Mouse (Mus musculus) lung, postnatal 10 days (tissue): ENCODE results near the gene Cyp11a1.
A peak's percentile ranks its signal among the peaks of the same experiment; 100 is the strongest.

ENCODE experiments used
- DNase-seq: peaks from one replicate; pipeline ENCODE4 v3.0.0; 2021

Gene Cyp11a1

DNA sequence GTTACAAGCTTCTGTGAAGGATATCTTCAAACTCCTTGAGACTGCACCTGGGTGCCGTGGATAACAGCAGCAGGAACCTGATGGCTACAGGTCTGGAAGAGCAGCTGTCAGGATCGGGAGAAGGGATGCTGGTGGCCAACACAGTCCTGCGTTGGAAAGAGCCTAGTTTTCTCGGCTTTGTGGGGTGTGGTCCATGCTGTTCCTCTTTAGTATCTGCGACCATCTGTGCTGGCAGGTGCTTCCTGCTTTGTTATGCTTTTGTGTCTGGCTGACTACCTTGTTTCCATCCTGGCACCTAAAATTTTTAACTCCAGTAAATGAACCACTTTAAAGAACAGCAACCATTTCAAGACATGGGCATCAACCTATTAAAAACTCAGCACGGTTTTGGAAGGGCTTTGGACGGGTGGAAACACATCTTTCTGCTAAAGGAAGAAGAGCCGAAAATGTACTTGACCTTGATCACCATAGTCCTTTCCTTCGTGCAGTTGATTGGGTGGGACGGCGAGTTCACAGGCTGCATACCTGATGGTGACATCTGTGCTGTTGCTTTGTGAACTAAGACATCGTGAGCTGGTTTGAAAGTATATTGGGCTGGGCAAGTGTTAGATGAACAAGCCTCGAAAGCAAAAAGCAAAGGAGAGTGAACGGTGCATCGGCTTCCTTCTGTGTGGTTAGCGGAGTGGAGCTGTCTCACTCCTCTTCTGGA, at the start of gene Cyp11a1:
Gene Cyp11a1, plus strand, starts transcription at position 659 of the 709 bp plus-strand sequence.
- DNase-seq, result no peak

DNA sequence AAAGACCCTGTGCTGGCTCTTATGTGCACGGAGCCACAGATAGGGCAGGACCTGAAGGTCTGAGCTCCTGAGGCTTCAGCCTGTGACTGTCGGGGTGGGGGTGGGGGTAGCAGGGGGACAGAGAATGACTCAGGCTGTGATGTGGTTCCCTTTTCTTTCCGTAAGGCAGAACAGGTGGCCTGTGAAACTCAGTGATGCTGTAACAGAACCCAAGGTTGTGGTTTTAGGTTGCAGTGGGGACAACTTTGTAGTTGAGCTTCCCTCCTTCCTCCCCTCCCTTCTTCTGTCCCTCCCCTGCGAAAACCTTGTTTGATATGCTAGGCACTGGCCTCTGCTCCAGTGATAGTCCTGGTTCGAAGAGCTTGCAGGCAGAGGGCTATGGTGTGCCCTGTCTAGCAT, 49.4 kb upstream of the Cyp11a1 start:
- DNase-seq, result no peak

DNA sequence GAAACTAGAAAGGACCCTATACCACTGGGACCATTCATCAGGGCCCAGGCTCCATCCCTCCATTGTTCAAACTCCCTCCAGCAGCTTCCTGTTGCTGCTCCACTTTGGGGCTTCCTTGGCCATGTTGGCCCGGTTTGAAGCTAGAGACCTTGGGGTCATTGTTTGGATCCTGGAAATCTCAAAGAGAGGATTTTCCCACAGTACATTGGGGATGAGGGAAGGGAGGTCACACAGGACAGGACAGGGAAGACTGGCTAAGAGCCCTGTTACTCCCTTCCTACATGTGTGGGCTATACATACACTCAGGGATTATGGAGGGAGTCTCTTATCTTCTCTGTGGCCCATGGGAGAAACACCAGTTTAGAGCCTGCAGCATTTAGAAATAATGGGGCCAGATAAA, 47.6 kb upstream of the Cyp11a1 start:
- no peak for DNase-seq

DNA sequence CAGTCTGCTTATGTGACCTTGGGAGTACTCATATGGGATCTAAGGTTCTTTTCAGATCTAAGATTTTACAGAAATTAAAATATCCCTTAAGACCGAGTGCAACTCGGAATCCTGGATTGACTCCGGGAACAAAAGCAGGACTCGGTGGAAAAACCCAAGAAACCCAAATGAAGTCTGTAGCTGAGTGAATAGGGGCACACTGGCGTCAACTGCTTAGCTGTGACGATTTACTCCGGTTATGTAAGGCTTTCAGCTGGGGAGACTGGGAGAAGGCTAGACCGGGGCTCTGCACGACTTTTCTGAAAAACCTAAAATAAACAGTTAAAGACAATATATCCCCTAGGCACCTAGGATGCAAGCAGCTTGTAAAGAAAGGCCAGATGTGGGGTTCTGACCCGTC, 46.8 kb upstream of the Cyp11a1 start:
- DNase-seq, result no peak

DNA sequence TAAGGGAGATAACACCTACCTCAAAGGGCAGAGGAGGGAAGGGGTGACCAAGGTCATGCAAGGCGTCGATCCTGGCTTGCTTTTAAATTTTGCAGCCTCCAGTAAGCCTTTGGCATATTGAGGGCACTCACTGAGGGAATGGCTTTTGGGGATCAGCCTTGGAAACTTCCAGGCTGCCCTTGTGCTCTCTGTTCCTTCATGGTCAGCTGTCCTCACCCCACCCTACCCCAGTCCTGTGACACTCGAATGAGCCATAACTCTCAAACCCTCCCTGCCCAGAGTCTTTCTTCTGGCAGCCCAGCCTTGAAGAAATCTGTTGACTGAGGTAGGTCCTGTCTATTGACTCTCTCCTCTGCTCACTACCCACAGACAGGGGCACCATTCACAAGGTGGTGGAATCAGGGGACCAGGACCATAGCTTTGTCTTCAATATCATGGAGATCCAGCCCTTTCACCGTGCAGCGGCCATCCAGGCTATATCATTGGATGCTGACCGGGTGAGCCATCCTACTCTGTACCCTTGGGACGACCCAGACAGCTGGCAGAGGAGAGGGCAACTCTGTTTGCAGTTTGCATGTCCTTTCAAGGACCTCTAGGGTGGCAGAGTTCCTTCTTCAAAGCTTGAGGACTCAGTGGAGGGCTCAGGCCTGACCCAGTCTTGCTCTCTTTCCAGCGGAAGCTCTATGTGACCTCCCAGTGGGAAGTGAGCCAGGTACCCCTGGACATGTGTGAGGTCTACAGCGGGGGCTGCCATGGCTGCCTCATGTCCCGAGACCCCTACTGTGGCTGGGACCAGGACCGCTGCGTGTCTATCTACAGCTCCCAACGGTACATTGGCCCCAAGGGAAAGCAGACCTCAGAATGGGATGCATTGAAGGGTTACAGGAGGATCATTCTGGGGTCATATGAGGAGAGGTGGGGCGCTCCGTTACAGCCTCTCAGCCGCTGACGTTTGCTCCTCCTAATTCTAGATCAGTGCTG, 46.0 kb upstream of the Cyp11a1 start:
- no peak for DNase-seq

DNA sequence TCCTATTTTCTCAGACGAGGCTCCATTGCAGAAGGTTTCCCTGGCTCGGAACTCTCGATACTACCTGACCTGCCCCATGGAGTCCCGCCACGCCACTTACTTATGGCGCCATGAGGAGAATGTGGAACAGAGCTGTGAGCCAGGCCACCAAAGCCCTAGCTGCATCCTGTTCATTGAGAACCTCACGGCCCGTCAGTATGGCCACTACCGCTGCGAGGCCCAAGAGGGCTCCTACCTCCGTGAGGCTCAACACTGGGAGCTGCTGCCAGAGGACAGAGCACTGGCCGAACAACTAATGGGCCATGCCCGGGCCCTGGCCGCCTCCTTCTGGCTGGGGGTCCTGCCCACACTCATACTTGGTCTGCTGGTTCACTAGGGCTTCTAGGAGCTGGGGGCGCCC, 45.0 kb upstream of the Cyp11a1 start:
- no peak for DNase-seq

- peak; percentile 64 for DNase-seq
Observed at GRCm38 (mm10) chr9:57961863-57962778, 44.1 kb upstream of the Cyp11a1 start.

DNA sequence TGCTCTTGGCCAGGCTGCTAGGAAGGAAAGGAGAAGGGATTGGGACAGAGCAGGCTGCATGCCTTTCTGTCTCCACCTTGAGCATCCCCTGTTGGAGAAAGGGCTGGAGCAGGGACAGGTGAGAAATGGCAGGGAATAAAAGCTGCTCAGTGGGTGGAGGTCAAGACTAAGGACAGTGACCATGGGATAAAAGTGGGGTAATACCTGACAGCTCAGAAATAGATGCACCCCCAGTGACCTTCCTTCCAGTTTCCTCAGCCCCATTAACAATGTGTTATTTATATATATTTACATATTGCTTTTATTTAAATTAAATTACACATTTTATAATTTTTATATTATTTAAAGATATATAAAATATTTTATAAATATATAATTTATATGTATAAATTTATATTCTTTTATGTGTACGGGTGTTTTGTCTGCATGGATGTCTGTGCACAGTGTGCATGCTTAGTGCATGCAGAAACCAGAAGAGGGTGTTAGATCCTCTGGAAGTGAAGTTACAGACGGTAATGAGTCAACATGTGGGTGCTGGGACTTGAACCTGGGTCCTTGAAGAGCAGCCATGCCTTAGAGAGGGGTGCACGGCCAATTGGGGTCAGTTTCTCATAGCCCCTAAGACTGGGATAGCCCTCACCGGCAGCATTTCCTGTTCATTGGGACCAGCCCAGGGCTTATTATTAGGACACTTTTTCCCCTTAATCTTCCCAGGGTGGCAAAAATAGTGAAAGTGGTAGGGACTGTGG, 42.8 kb upstream of the Cyp11a1 start:
- DNase-seq, result no peak

DNA sequence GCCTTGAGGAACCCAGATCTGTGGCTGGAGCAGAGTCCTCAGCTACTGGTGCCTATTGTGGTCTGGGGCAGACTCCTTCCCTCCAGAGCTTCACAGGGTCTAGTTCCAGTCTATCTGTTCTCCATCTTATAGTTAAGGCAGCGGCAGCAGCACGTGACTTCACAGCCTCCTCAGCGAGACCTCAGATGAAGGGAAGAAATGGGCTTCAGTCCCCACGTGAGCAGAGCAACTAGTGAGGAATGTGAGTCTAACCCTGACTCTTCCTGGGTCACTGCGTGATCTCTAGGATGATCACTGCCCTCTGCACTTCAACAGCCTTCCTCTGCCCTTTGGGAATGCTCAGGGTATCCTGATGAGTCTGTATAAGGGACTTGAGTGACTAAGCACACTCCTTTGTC, 42.2 kb upstream of the Cyp11a1 start:
- DNase-seq, result no peak

- DNase-seq, result no peak
Observed at GRCm38 (mm10) chr9:57964528-57965250, 41.5 kb upstream of the Cyp11a1 start.

GRCm38 (mm10) chr9:57965281-57966185, 40.7 kb upstream of the Cyp11a1 start:
- no peak for DNase-seq

DNA sequence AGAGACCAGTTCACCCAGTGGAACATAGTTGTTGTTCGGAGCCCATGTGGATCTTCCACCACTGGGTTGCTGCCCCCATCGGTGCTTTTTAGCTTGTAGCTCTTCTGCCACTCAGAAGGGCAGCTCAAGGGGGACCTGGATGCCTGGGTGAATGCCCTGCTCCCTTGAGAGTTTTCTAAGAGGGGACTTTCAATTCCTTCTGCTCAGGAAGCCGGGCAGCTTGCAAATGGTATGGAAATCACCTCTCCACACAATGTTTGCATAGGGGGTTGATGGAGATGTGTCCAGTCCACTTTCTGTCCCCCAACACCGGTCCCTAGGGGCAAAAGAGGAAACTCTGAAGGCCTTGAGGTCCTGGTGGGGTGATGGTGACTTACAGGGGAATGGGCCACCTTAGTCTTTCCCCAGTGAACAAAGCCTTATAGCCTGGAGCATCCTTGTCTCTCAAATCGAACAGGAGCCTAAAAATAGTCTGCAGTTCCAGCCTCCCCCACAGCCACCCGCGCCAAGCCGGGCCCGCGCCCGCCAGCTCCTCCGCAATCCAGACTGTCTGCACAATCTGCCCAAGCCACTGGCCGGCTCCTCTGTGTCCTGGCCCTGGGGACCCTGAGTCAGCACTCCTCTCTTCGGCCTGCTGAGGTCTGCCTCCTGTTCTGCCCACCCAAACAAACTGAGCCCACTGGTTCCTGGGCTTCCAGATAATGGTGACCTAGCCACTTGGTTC, 38.8 kb upstream of the Cyp11a1 start:
- DNase-seq, result no peak

GRCm38 (mm10) chr9:57968166-57968771, 37.9 kb upstream of the Cyp11a1 start:
- DNase-seq, result no peak

GRCm38 (mm10) chr9:57968783-57969542, 37.2 kb upstream of the Cyp11a1 start:
- DNase-seq, result no peak

DNA sequence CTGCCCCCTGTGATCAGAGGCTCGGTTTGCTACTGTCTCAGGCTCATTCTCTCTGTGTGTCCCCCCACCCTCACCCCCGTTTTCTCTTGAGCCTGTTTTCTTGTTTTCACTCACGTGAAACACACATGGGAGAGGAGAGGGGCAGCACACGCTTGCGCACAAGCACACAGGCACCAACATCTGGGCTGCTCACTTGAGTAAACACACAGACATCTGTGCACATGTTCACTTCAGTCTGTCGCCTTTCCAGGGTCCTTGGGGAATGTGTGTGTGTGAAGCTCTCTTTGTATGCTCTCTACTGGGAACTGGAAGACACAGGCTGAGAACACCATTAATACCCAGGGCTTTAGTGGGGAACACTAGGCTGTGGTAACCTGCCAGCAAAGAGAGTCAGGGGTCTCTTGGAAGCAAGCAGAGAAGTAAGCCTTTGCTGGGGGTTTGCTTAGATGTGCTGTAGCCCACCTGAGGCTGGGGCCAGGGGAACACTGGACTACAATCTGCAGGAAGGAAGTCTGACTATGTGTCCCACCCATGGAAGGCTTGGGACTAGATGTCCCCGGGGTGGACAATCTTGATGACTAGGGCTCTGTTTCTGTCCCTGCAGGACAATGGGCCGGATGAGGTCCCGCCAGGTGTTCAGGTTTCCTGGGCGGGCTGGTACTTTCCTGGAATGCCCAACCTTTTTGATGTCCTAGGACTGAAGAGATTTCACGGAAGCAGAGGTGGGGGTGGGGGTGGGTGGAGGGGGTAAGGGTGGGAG, 36.3 kb upstream of the Cyp11a1 start:
- DNase-seq, result peak; percentile 55

DNA sequence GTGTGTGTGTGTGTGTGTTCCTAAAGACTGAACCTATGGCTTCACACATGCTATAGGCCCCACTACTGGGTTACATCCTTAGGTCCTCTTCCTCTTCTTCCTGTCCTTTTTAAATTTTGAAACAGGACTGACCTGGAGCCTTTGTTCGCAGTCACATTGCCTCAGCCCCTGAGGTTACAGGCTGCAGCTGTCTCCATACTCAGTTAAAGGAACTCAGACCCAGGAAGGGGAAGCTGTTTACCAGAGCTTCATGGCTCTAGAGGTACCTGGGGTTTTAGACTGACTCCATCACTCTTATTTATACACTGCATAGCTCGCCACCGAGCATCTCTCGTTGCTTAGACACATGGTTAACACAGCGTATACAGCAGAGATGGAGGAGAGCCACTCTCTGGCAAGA, 34.8 kb upstream of the Cyp11a1 start:
- DNase-seq, result no peak

GRCm38 (mm10) chr9:57972141-57972591, 34.0 kb upstream of the Cyp11a1 start:
- DNase-seq, result no peak
